Comparison of ENCODE assay signal across 9 mouse cellular contexts in the genomic region with DNA sequence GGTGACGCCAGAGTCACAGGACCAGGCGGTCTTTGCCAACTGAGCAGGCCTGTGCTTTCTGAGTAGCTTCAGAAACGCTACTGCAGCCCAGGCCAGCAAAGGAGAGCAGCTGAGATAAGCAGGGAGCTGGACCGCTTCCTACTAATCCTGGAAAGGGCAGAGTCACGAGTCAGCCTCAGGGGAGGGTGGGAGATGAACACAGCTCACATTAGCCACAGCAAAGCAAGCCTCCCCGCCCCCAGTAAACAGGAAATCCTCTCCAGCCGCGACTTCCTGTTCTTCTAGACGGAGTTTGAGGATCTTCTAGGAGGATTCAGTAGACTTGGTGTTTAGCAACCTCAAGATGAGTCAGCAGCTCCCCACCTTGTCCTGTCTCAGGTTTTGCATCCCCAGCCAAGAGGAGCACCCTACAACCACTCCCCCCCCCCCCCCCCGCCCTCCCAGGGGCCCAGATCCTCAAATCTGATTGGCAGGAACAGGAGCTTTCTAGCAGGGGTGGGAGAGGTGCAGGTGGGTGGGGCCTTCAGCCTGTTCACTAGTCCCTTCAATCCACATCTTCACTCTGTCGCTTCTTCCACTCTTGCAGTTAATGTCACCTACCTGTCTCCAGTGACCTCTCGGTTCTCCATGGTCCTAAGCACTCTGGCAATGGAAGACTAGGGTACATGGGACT. TPM values are rescaled to one million over a fixed set of nuclear protein-coding genes. Genes with fewer than 3 reads are reported as not detected.
A peak's percentile ranks its signal among the peaks of the same experiment; 100 is the strongest.
DNase-seq lines count a peak whose midpoint lies in the region; ATAC-seq lines count a peak whose summit lies in the region.
"Had no signal": no experiment of that assay in that cellular context is flagged by ENCODE, and none has a peak within 500 bp of the region (broad histone marks: within the 10 kb centered on the region; RNA-seq: fewer than 3 reads in every experiment).

No protein-coding gene starts in this region.

- H3K27me3 ChIP-seq in heart, embryonic 11.5 days (ENCODE audit: control insufficient read depth, insufficient read depth, low read length): no peaks in the 10 kb centered on the region
- H3K27me3 ChIP-seq: neural tube, embryonic 12.5 days had no signal

- peak; percentile 67 for ATAC-seq in frontal cortex, adult (ENCODE audit: low TSS enrichment)
- peak; percentile 70 for ATAC-seq in heart, embryonic 11.5 days (replicated peaks; ENCODE audit: insufficient number of reproducible peaks, low FRiP score, low TSS enrichment)

- H3K79me2 ChIP-seq in macrophage (ENCODE audit: inconsistent target): peaks cover 10% of the 10 kb centered on the region; the same call in 1 of the 2 replicates

- H3K9me3 ChIP-seq in heart, embryonic 11.5 days (replicated peaks; ENCODE audit: control insufficient read depth, low read length): no peaks in the 10 kb centered on the region
- H3K9me3 ChIP-seq: neural tube, embryonic 12.5 days had no signal

- no peaks in the 10 kb centered on the region for H3K36me3 ChIP-seq in heart, embryonic 11.5 days (ENCODE audit: control insufficient read depth, insufficient read depth, low read length)
- H3K36me3 ChIP-seq in macrophage (ENCODE audit: inconsistent target): peaks cover 3% of the 10 kb centered on the region; the same call in 1 of the 2 replicates
- H3K36me3 ChIP-seq: neural tube, embryonic 12.5 days had no signal

- DNase-seq in frontal cortex, postnatal 25 days (ENCODE audit: low spot score in 2 of 2): no peak
- peak; percentile 90 for DNase-seq in CD4-positive helper T cell, adult 2 months (ENCODE audit: low read depth, low spot score)
- peak; percentile 60 to 71 for DNase-seq in adrenal gland, postnatal 36 days
- DNase-seq in kidney, postnatal 25 days: peak; percentile 71 to 85
- peak; percentile 81 for DNase-seq in thymus, postnatal 0 days (ENCODE audit: low spot score)

- H3K4me2 ChIP-seq in heart, embryonic 11.5 days: peak overlapping the region; percentile 47
- H3K4me2 ChIP-seq: neural tube, embryonic 12.5 days had no signal

- peaks cover 29% of the 10 kb centered on the region for H3K4me1 ChIP-seq in heart, embryonic 11.5 days (ENCODE audit: control insufficient read depth, insufficient read depth, low read length)
- H3K4me1 ChIP-seq: neural tube, embryonic 12.5 days had no signal

- H3K27ac ChIP-seq in heart, embryonic 11.5 days (ENCODE audit: low read depth, low read length): peak overlapping the region; percentile 84
- peak overlapping the region; percentile 100 for H3K27ac ChIP-seq in macrophage
- H3K27ac ChIP-seq: neural tube, embryonic 12.5 days had no signal

- no peak overlapping the region for H3K9ac ChIP-seq in heart, embryonic 11.5 days (ENCODE audit: low read depth, low read length)
- H3K9ac ChIP-seq: neural tube, embryonic 12.5 days had no signal

- 29% methylated on average over 11 of the region's 12 CpGs for WGBS in heart, embryonic 11.5 days (ENCODE audit: insufficient replicate concordance)
- 5% methylated on average over 11 of the region's 12 CpGs for WGBS in macrophage (ENCODE audit: missing documents)

- no peak overlapping the region for H3K4me3 ChIP-seq in heart, embryonic 11.5 days (ENCODE audit: low read depth, low read length)
- no peak overlapping the region for H3K4me3 ChIP-seq in macrophage (ENCODE audit: inconsistent target)
- H3K4me3 ChIP-seq: neural tube, embryonic 12.5 days had no signal

RNA-seq across cellular contexts. Expression of a gene that starts 21.7 kb away (rescaled TPM):
- total RNA-seq in adrenal gland, postnatal 36 days (2021): 100 to 1,000 TPM; 199 to 285 TPM
- polyA plus RNA-seq in heart, embryonic 11.5 days (2014; fragmentation: Nextera tagmentation; extraction: Ambion mirVana): 54.8 and 57.2 TPM in 2 replicates
- 100 to 1,000 TPM in 6 of 26 experiments, 10 to 100 TPM in 20; 29.2 to 170 (median 66.5) TPM for total RNA-seq in macrophage (2018; cell fraction: chromatin; rRNA removed)
- 100 to 1,000 TPM in 16 of 26 experiments, 10 to 100 TPM in 10; 69.8 to 600 (median 172) TPM for total RNA-seq in macrophage (2018; cell fraction: cytosol; rRNA removed)
- total RNA-seq in macrophage (2018; cell fraction: nucleus; rRNA removed): 100 to 1,000 TPM in 18 of 26 experiments, 10 to 100 TPM in 8; 52.3 to 342 (median 141) TPM
- 52.5 to 182 TPM (median 116 TPM) in 3 replicates for polyA plus RNA-seq in macrophage (2018)
- polyA plus RNA-seq in thymus, postnatal 0 days (2015; fragmentation: Nextera tagmentation; extraction: Ambion mirVana): 16.6 and 18.4 TPM in 2 replicates

Comparison
In these comparisons a context has a peak if more than half of its experiments do, and no peak if none do; other contexts are left out.
1. DNase-seq: peak in CD4-positive helper T cell, adult 2 months (single experiment), adrenal gland, postnatal 36 days (2 of 2), kidney, postnatal 25 days (2 of 2) and thymus, postnatal 0 days (single experiment); none in frontal cortex, postnatal 25 days (0 of 2).